Mouse (Mus musculus) megakaryocyte, embryonic 14.5 days (primary cell): ENCODE data around the gene Tha1.

Experiments used
- FLI1 ChIP-seq: IDR thresholded peaks from 2 replicates; pipeline ENCODE4 v1.6.1; 2012; ENCODE audit warnings: low read length, inconsistent platforms, mixed read lengths
- GATA1 ChIP-seq: IDR thresholded peaks from 3 replicates; pipeline ENCODE4 v1.6.1; 2012; ENCODE audit warnings: mixed read lengths, low read length, inconsistent platforms, borderline replicate concordance

DNA sequence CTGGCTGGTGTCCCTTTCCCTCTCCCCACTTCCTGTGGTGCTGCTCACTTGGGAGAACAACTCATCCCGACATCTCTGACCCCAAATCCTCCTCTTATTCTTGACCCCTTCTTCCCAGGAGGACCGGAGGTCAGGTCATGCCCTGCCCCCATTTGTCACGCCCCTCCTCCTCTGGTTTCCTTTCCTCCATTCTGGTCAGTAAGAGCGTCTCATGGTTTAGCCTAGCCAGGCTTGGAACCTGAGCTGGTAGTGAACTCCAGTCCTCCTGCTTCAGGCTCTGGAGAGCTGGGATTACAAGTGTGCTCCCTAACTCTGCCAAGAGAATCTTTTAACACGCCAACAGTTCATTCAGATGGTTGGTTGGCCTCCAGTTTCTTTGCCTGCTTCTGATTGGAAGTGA, 45.9 kb upstream of the Tha1 start:
- no peak for TF ChIP-seq GATA1
- no peak for TF ChIP-seq FLI1
